Mouse (Mus musculus): ENCODE data around the gene Serpina12. TPM values are rescaled to one million over a fixed set of nuclear protein-coding genes. Genes with fewer than 3 reads are reported as not detected.

The Serpina12 gene
- polyA plus RNA-seq, 1 experiment from 2014 or later, result not detected

GRCm38 (mm10) chr12:104002569-104003237 is 41.5 kb downstream of the Serpina12 start:
- WGBS, result 35% methylated on average over 10 of the region's 10 CpGs
- ATAC-seq (replicated peaks; ENCODE audit: low FRiP score), result peak; percentile 69

DNA sequence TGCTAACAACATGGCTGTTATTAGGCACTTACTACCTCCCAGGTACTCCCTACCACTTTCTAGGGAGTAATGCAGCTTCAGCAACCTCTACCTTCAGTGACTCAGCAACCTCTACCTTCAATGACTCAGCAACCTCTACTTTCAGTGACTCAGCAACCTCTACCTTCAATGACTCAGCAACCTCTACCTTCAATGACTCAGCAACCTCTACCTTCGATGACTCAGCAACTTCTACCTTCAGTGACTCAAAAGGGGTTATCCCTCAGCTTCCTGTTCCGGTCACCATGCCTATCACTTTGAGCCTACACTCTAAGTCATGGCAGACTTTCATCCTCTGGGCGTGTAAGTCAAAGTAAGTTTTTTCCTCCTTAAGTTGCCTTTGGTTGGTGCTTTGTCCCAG is 43.6 kb downstream of the Serpina12 start:
- Histone ChIP-seq H3K9me3 (replicated peaks) (no peaks in the 10 kb centered on the region), H3K27ac (no peak overlapping the region), H3K36me3 (no peaks in the 10 kb centered on the region), H3K4me2 (no peak overlapping the region), H3K4me1 (peaks cover 11% of the 10 kb centered on the region), H3K27me3 (no peaks in the 10 kb centered on the region), H3K4me3 (replicated peaks) (no peak overlapping the region), H3K9ac (no peak overlapping the region)
- no peak for ATAC-seq (replicated peaks; ENCODE audit: low FRiP score)
- WGBS, result 84% methylated on average over 3 of the region's 3 CpGs

More at GRCm38 (mm10) chr12:104002569-104003237, 41.5 kb downstream of the Serpina12 start:
- no peaks in the 10 kb centered on the region for H3K27me3 ChIP-seq
- peaks cover 11% of the 10 kb centered on the region for H3K4me1 ChIP-seq
- no peak overlapping the region for H3K4me3 ChIP-seq (replicated peaks)
- no peaks in the 10 kb centered on the region for H3K9me3 ChIP-seq (replicated peaks)
- no peak overlapping the region for H3K4me2 ChIP-seq
- no peaks in the 10 kb centered on the region for H3K36me3 ChIP-seq
- H3K27ac ChIP-seq, result peak overlapping the region; percentile 32; the same call in 1 of the 2 replicates
- no peak overlapping the region for H3K9ac ChIP-seq

GRCm38 (mm10) chr12:103999611-104000010 is 44.6 kb downstream of the Serpina12 start:
- Histone ChIP-seq H3K9ac (no peak overlapping the region), H3K4me2 (no peak overlapping the region), H3K36me3 (no peaks in the 10 kb centered on the region), H3K27ac (no peak overlapping the region), H3K4me1 (peaks cover 11% of the 10 kb centered on the region), H3K9me3 (replicated peaks) (no peaks in the 10 kb centered on the region), H3K27me3 (no peaks in the 10 kb centered on the region), H3K4me3 (replicated peaks) (no peak overlapping the region)
- WGBS, result 78% methylated on average over 8 of the region's 8 CpGs
- no peak for ATAC-seq (replicated peaks; ENCODE audit: low FRiP score)

DNA sequence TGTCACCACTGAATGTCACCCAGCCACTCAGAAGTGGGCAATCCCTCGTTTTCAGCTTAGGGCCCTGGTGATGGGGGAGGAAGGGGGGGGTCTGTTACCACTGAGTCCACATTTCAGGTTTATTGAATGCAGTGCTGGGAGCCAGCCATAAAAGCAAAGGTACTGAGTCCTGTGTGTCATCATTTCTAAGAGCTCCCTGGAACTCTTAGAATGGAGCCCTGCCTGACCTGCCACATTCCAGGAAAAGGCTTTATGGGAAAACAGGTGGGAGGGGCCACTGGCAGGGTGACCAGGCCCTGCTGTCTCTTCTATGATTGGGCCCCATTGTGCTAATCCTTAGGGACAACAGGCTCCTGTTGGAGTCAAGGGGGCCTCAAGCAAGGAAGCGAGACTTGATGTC is 47.7 kb downstream of the Serpina12 start:
- WGBS, result 58% methylated on average over 2 of the region's 2 CpGs
- Histone ChIP-seq H3K4me3 (replicated peaks) (no peak overlapping the region), H3K36me3 (no peaks in the 10 kb centered on the region), H3K9ac (no peak overlapping the region), H3K4me1 (no peaks in the 10 kb centered on the region), H3K27me3 (no peaks in the 10 kb centered on the region), H3K4me2 (no peak overlapping the region), H3K27ac (no peak overlapping the region), H3K9me3 (replicated peaks) (no peaks in the 10 kb centered on the region)
- ATAC-seq (replicated peaks; ENCODE audit: low FRiP score), result no peak

- Histone ChIP-seq H3K4me1 (no peaks in the 10 kb centered on the region), H3K9ac (no peak overlapping the region), H3K27me3 (no peaks in the 10 kb centered on the region), H3K4me3 (replicated peaks) (no peak overlapping the region), H3K4me2 (no peak overlapping the region), H3K36me3 (no peaks in the 10 kb centered on the region), H3K27ac (no peak overlapping the region), H3K9me3 (replicated peaks) (no peaks in the 10 kb centered on the region)
- WGBS, result 38% methylated on average over 5 of the region's 5 CpGs
- peak; percentile 38; the same call in 1 of the 2 replicates for ATAC-seq (replicated peaks; ENCODE audit: low FRiP score)
Measured at GRCm38 (mm10) chr12:103995292-103996072, 48.8 kb downstream of the Serpina12 start.

DNA sequence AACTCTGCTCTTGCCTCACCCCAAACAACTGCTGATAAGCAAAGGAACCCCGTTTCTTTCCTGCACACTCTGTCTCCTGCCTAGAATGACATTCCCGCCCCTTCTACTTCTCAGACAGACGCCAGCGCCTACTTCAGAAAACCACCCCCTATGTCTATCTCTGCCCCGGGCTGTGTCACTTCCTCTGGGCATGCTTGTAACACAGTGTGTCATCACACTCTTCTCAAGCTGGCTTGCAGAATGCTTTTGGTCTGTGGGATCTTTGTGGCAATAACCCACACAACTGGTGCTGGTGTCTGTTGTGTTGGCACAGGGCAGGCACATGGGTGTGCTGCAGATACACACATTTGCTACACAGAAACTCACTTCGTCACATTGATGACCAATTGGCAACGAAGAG is 51.3 kb downstream of the Serpina12 start:
- Histone ChIP-seq H3K4me3 (replicated peaks) (no peak overlapping the region), H3K9me3 (replicated peaks) (no peaks in the 10 kb centered on the region), H3K27ac (no peak overlapping the region), H3K27me3 (no peaks in the 10 kb centered on the region), H3K9ac (no peak overlapping the region), H3K4me1 (no peaks in the 10 kb centered on the region), H3K36me3 (no peaks in the 10 kb centered on the region), H3K4me2 (no peak overlapping the region)
- WGBS, result 70% methylated on average over 7 of the region's 7 CpGs
- ATAC-seq (replicated peaks; ENCODE audit: low FRiP score), result no peak

DNA sequence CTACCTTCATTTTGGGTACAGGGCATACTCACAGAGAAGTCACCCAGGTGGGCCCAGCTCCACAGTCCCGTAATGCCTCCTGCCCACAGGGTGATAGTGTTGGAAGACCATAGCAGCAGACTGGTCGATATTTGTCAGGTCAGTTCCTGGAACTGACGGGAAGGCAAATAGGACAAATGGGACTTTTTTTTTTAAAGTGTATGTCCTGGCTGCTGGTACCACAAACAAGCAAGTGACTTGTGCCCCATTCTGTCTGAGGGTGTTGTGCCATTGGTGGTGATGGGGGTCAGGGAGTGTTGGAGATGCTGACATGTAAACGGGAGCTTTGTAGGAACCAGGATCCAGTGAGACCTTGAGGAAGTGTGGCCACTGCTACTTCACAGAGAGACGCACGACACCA is 54.4 kb downstream of the Serpina12 start, which contains the start of gene Serpina11:
Serpina11 (minus strand) TSS at position 101 of the 400 bp plus-strand sequence.
- H3K9me3 ChIP-seq (replicated peaks), result no peaks in the 10 kb centered on the region
- H3K9ac ChIP-seq, result no peak within 1 kb of the TSS
- 86% methylated on average over 6 of the region's 6 CpGs for whole genome bisulfite sequencing
- H3K4me2 ChIP-seq, result no peak within 1 kb of the TSS
- no peak within 1 kb of the TSS for H3K4me3 ChIP-seq (replicated peaks)
- H3K27ac ChIP-seq, result no peak within 1 kb of the TSS
- no peaks in the 10 kb centered on the region for H3K27me3 ChIP-seq
- no peaks in the 10 kb centered on the region for H3K36me3 ChIP-seq
- no peak for ATAC-seq (replicated peaks; ENCODE audit: low FRiP score)
- no peaks in the 10 kb centered on the region for H3K4me1 ChIP-seq

GRCm38 (mm10) chr12:103989514-103989767 is 54.8 kb downstream of the Serpina12 start:
- Histone ChIP-seq H3K27me3 (no peaks in the 10 kb centered on the region), H3K4me1 (no peaks in the 10 kb centered on the region), H3K27ac (no peak overlapping the region), H3K4me3 (replicated peaks) (no peak overlapping the region), H3K36me3 (no peaks in the 10 kb centered on the region), H3K4me2 (no peak overlapping the region), H3K9me3 (replicated peaks) (no peaks in the 10 kb centered on the region), H3K9ac (no peak overlapping the region)
- ATAC-seq (replicated peaks; ENCODE audit: low FRiP score), result no peak
- 51% methylated on average over 2 of the region's 2 CpGs for WGBS

DNA sequence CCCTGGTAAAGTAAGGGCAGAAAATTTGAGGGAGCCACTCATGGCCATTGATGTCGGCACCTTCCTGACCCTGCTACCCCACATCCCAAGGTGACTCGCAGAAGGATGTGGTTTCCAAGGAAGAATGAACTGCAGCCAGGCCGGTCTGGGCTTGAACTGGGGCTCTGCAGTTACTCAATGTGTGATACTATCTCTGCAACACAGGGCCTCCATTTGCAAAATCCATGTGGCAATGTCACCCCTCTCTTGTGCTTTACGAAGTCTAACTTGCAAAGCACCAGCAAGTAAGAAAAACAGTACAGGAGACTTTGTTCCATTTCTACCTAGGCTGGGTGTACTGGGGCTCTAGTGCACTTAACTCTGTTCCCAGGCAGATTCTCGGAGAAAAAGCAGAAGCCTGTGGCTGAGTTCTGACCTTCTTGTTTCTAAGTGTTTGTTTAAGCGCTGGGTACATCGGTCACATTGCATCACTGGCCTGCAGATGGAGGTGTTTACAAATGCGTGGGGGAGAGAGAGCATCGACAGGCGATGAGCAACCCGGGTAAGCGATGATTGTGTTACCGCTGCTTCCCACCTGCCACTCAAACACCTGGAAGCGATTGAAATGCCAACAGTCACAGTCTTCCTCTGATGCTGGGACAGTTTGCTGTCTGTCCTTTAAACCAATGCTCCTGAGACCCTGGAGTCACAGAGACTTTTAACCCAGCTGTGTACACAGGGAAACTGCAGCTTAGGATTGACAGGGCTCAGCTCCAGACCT is 55.3 kb downstream of the Serpina12 start:
- Histone ChIP-seq H3K36me3 (no peaks in the 10 kb centered on the region), H3K9ac (no peak overlapping the region), H3K4me3 (replicated peaks) (no peak overlapping the region), H3K4me2 (no peak overlapping the region), H3K9me3 (replicated peaks) (no peaks in the 10 kb centered on the region), H3K4me1 (no peaks in the 10 kb centered on the region), H3K27ac (no peak overlapping the region), H3K27me3 (no peaks in the 10 kb centered on the region)
- no peak for ATAC-seq (replicated peaks; ENCODE audit: low FRiP score)
- 45% methylated on average over 14 of the region's 14 CpGs for whole genome bisulfite sequencing

DNA sequence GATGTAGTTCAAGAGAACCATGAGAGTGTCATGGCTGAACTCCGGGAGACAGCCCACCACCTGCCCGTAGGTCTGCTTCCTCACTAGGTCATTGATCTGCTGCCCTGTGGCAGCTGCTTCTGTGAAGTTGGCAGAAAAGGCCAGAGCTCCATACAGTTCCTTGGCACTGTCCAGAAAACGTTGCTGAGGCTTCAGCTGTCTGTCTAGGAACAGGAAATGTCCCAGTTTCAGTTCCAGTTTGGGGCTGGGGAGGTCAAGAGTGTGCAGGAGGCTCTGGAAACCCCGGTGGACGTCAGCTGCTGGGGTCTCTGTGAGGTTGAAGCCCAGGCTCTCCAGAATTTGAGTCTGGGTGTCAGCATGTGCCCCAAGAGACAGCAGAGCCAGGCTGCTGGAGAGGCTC is 58.4 kb downstream of the Serpina12 start:
- no peaks in the 10 kb centered on the region for H3K36me3 ChIP-seq
- H3K27ac ChIP-seq, result no peak overlapping the region
- no peaks in the 10 kb centered on the region for H3K9me3 ChIP-seq (replicated peaks)
- H3K27me3 ChIP-seq, result no peaks in the 10 kb centered on the region
- H3K4me2 ChIP-seq, result no peak overlapping the region
- ATAC-seq (replicated peaks; ENCODE audit: low FRiP score), result no peak
- H3K4me1 ChIP-seq, result no peaks in the 10 kb centered on the region
- no peak overlapping the region for H3K4me3 ChIP-seq (replicated peaks)
- 66% methylated on average over 5 of the region's 5 CpGs for WGBS
- H3K9ac ChIP-seq, result no peak overlapping the region

DNA sequence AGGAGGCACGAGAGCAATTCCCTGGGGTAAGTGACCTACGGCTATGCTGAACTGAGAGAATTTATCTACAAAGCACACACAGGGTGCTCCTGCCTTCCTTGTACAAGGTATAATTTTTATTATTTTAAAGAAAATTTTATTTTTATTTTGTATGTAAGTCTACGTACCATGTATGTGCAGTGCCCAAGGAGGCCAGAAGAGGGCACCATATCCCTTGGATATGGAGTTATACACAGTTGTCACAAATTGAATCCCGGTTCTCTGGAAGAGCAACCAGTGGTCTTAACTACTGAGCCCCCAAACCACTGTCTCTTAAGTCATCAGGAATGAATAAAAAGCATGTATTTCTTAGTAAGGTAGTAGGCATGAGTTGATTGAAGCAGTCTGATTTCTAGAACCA is 59.3 kb downstream of the Serpina12 start:
- H3K9me3 ChIP-seq (replicated peaks), result no peaks in the 10 kb centered on the region
- H3K9ac ChIP-seq, result no peak overlapping the region
- H3K36me3 ChIP-seq, result no peaks in the 10 kb centered on the region
- H3K27ac ChIP-seq, result no peak overlapping the region
- no peaks in the 10 kb centered on the region for H3K27me3 ChIP-seq
- H3K4me3 ChIP-seq (replicated peaks), result no peak overlapping the region
- H3K4me2 ChIP-seq, result no peak overlapping the region
- ATAC-seq (replicated peaks; ENCODE audit: low FRiP score), result no peak
- no peaks in the 10 kb centered on the region for H3K4me1 ChIP-seq
- 58% methylated on average over 4 of the region's 4 CpGs for WGBS

DNA sequence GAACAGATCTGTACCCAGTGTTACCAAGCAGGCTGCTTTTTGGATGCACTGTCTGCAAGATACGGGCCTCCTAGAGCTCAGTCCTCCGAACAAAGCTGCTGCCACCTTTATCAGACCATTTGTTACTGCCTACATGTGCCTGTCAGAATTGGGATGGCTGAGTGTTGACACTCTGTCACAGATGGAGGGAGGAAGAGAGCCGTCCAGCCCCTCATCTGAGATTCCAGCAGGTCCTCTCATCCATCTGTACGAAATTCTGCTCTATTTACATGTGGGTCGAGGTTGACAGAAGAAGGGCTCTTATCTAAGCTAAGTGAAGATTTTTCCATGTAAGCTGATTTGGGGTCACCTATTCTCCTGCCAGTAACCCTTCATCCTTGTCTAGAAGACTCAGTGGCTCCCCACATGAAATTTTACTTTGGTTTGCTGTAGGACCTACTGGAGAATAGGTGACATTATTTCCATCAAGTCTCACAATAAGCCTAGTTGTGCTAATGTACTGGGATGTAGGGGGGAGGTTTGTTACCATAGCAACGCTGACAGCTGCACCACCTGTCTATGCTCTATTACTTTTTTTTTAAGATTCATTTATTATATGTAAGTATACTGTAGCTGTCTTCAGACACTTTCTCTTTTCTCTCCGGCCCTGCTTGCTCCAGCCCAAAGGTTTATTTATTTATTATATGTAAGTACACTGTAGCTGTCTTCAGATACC is 62.4 kb downstream of the Serpina12 start:
- no peaks in the 10 kb centered on the region for H3K9me3 ChIP-seq (replicated peaks)
- H3K36me3 ChIP-seq, result no peaks in the 10 kb centered on the region
- H3K4me1 ChIP-seq, result no peaks in the 10 kb centered on the region
- no peak overlapping the region for H3K4me2 ChIP-seq
- 77% methylated on average over 7 of the region's 7 CpGs for WGBS
- H3K4me3 ChIP-seq (replicated peaks), result no peak overlapping the region
- H3K27ac ChIP-seq, result no peak overlapping the region
- H3K9ac ChIP-seq, result no peak overlapping the region
- ATAC-seq (replicated peaks; ENCODE audit: low FRiP score), result no peak
- H3K27me3 ChIP-seq, result no peaks in the 10 kb centered on the region
